Mouse (Mus musculus) stomach, postnatal 0 days (tissue): Measurements from ENCODE around the gene Rpl15.

Source experiments
- CTCF ChIP-seq: IDR thresholded peaks from 2 replicates; pipeline ENCODE4 v1.5.1; 2016; ENCODE audit warnings: antibody characterized with exemption, low read depth, mild to moderate bottlenecking, moderate library complexity
- EP300 ChIP-seq: optimal IDR thresholded peaks from 2 replicates; pipeline ENCODE3; 2016; ENCODE audit warnings: antibody characterized with exemption

GRCm38 (mm10) chr14:18233981-18234960 is 36.9 kb downstream of the Rpl15 start:
- no peak for TF ChIP-seq CTCF
- no peak for TF ChIP-seq EP300
